Mouse (Mus musculus): ENCODE results near the gene Fabp1. TPM values are rescaled to one million over a fixed set of nuclear protein-coding genes. Genes with fewer than 3 reads are reported as not detected.

The Fabp1 gene
- polyA plus RNA-seq (2017; shearing (Covaris generic)), result not detected

GRCm38 (mm10) chr6:71199612-71200011 is at the start of gene Fabp1:
Gene Fabp1, plus strand, starts transcription at chr6:71199827.

Other genes starting within 250 kb of the Fabp1 start
- gene Foxi3, start 243.3 kb upstream of the Fabp1 start, polyA plus RNA-seq (2017; shearing (Covaris generic)), result not detected
- 3.3 TPM for gene Thnsl2, start 55.4 kb upstream of the Fabp1 start, polyA plus RNA-seq (2017; shearing (Covaris generic))
- 103 TPM for gene Krcc1, start 71.8 kb downstream of the Fabp1 start, polyA plus RNA-seq (2017; shearing (Covaris generic))
- gene Smyd1, start 122.4 kb downstream of the Fabp1 start, polyA plus RNA-seq (2017; shearing (Covaris generic)), result 0.25 TPM
- gene Cd8b1, start 123.0 kb downstream of the Fabp1 start, polyA plus RNA-seq (2017; shearing (Covaris generic)), result 28.8 TPM
- 2.0 TPM for gene Cd8a, start 173.6 kb downstream of the Fabp1 start, polyA plus RNA-seq (2017; shearing (Covaris generic))
- 41.8 TPM for gene Rmnd5a, start 240.8 kb downstream of the Fabp1 start, polyA plus RNA-seq (2017; shearing (Covaris generic))